Mouse (Mus musculus) ovary, adult 18-20 months (tissue): ENCODE data around the gene Rps10.
"Not testable (repeated sequence)": the region's sequence is repeated elsewhere in the genome, so short reads cannot be mapped to it uniquely, and the experiment has no call there.

Experiments used
- DNase-seq: peaks from one replicate; pipeline ENCODE4 v3.0.0; 2022; ENCODE audit warnings: low spot score, mixed read lengths

Gene Rps10

DNA sequence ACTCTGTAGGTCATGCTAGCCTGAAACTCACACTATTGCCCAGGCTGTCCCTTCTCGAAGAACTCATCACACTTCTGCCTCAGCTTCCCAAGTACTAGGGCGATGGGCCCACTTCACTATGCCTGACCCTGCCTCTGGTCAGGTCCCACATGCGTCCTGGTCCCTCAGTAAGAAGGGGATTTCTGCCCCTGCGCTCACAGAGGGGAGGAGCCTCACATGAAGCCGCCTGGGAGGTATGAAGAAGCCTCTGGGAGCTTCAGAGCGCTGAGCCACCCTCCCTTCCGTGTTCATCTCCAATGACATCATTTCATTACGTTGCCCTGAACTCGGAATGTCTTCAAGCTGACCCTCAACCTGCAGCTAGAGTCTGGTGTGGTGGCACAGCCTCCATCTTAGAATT is 7.3 kb upstream of the Rps10 start:
- DNase-seq, result no peak

GRCm38 (mm10) chr17:27643101-27643500 is 6.6 kb upstream of the Rps10 start:
- no peak for DNase-seq

DNA sequence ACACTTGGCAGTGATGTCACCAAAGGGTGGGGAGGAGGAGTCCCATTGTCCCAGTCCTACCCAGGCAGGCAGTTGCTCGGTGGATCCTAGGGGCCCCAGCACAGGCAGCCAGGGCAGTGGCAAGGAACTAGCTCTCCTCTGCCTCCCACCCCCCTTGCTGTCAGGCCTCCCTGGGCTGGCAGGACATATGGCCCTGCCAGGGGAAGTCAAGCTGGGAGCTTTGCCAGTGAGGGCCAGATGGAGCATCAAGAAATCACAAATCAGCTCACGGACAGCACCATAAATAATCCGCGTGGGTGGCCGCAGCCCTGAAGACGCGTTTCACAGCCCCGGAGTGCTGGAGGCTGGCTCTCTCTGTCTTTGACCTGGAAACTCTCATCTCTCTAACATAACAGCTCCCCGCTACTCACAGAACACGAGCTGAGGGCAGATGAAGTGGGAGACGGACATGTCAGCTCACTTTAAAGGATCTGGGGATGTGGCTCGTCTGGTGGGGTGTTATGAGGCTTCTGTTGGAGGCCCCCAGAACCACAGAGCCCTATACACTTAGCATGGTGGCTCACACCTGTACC is 6.1 kb upstream of the Rps10 start:
- DNase-seq, result no peak

- not testable (repeated sequence) for DNase-seq
These were observed 3.4 kb upstream of the Rps10 start for GRCm38 (mm10) chr17:27639851-27640250.

GRCm38 (mm10) chr17:27638921-27639332 is 2.5 kb upstream of the Rps10 start:
- no peak for DNase-seq

GRCm38 (mm10) chr17:27637333-27637732 is 864 bp upstream of the Rps10 start:
- no peak for DNase-seq

DNA sequence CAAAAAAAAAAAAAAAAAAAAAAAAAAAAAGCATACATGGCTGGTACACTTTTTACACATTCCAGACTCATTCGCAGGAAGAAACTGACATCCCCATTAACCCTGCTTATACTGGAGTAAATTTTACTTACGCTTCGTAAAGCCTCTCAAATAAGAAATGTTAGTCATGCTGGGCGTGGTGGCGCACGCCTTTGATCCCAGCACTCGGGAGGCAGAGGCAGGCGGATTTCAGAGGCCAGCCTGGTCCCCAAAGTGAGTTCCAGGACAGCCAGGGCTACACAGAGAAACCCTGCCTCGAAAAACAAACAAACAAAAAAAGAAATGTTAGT is 930 bp downstream of the Rps10 start:
- DNase-seq, result not testable (repeated sequence)

- peak; percentile 85 for DNase-seq
These were observed 1.4 kb downstream of the Rps10 start, which contains the start of gene RPS10-NUDT3 for GRCm38 (mm10) chr17:27634871-27635574. Gene RPS10-NUDT3 (minus strand): TSS chr17:27635222.

DNA sequence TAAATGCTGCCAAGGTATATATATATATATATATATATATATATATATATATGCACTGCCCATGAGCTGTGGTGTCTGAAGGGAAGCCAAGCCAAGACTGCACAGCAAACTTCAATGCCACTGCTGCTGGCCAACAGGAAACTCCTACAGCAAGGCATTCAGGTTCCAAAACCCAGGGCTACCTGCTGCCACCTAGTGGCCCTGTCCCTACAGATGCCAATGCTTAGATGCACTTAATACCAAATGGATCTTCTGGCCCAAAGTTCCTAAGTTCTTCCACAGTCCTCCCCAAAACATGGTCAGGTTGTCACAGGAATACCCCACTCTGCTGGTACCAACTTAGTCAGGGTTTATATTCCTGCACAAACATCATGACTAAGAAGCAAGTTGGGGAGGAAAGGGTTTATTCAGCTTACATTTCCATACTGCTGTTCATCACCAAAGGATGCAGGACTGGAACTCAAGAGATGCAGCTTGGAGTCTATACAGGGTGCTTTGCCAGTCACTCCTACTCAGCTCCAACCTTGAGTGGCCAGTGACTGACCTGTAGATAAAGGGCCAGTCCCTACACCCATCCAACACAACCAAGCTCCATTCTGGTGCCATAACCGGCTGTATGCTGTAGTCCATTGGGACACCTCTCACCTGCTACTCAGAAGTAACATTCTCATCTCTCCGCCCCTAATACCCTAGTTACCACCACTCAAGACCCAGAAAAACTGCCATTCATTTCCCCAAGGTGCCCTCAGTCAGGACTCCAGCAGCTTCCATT is 7.0 kb downstream of the Rps10 start:
- DNase-seq, result peak; percentile 61

DNA sequence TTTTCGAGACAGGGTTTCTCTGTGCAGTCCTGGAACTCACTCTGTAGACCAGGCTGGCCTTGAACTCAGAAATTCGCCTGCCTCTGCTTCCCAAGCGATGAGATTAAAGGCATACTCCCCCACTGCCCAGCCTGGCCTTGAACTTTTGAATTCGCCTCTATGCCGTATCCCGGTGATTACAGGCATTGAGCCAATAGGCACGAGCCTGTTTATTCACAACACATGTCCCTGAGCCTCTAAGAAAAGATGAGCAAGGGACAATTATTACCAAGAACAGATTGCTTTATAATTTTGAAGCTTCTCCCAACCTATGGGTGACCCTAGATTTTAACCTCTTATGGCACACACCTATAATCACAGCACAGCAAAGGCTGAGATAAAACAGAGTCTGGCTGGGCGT is 8.1 kb downstream of the Rps10 start:
- no peak for DNase-seq

DNA sequence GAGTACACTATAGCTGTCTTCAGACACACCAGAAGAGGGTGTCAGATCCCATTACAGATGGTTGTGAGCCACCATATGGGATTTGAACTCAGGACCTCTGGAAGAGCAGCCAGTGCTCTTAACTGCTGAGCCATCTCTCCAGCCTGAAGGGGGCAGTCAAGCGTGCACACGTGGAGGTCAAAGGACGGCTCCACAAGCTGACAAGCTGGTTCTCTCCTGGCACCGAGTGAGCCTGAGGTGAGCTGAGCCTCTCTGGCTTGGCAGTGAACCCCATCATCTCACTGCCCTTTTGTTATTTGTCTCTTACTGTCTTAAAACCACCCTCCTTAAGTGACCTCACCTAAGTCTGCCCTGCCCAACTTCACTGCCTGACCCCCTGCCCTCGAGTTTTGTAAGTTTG is 9.0 kb downstream of the Rps10 start:
- no peak for DNase-seq

GRCm38 (mm10) chr17:27626681-27627080 is 9.8 kb downstream of the Rps10 start:
- DNase-seq, result no peak

GRCm38 (mm10) chr17:27625455-27626251 is 10.8 kb downstream of the Rps10 start:
- DNase-seq, result no peak

DNA sequence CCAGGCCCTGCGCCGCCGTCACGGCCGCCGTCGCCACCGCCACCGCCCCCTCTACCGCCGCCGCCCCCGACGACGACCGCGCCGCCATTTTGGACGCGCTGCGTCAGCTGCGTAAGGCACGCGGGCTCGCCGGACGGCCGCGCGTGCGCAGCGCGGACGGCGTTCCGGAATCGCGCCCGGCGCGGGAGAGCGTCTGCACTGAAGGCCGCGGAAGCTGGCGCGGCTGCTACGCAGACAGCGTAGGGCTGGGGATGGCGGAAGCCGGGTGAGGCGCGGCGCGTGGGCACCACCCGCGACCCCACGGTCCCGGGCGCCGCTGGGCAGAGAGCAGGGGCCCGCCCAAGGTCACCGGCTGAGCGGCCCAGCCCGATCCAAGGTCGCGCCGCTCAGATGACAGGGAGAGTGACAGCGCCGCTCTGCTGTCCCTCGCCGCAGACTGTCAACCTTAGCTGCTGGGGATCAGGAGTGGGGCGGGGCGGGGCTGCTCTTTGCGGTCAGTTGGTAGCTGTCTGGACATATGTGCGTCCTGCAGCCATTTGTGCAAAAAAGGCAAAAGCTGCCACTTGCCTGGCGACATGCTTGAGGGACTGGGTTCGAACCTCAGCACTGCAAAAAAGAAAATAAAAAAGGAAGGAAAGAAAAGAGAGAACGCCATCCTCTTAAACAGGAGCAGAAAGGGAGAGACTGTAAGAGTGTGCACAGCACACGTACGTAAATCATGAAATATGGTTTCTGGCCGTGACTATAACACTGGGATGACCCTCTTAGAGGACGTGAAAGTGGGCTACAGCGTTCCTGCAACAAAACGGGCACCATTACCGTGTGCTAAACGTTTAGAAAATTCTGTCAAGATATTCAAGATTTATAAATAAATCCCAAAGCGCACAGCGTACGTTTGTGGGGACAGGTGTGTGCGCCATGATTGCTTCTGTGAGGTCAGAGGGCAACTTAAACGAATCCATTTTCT is 12.8 kb downstream of the Rps10 start, which contains the start of gene Nudt3:
TSS of gene Nudt3 (minus strand) at position 136 of the 967 bp plus-strand sequence.
- peak; percentile 81 for DNase-seq

- peak; percentile 19 for DNase-seq
These were observed 13.7 kb downstream of the Rps10 start for GRCm38 (mm10) chr17:27622611-27623359.

DNA sequence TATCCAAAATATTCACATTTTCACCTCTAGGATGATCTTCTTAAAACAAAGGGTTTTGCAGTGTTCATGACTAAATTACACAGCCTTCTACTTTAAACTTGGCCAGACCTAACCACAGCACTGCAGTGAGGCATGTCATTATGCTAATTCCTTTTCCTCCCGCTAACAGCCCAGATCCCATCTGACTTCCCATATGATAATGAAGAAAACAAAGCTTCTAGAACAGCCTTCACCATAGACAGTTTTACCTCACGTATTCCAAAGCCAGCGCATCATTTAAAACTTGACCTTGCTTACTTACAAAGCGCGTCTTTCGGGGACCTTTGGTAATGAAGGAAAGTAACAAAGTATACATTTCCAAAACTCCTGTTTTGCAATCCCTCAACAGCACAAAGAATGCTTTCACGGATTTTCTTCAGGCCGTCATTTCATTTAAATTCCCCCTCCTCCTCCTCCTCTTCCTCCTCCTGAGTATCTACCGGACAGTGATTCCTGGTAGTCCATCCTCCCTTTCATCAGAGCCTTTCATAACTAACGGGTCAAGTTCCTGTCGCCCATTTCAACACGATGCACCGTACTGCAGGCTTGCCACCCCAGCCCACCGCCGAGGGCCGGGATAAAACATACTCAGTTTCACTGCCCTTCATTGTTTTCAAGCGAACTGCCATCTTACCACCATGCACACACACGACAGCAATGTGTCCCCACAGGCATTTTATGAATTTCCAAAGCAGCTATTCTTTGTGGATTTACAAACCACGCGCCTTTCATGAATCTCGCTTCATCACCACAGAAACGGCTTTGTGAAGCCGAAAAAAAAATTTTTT is 14.6 kb downstream of the Rps10 start:
- no peak for DNase-seq

GRCm38 (mm10) chr17:27621161-27621560 is 15.3 kb downstream of the Rps10 start:
- no peak for DNase-seq

DNA sequence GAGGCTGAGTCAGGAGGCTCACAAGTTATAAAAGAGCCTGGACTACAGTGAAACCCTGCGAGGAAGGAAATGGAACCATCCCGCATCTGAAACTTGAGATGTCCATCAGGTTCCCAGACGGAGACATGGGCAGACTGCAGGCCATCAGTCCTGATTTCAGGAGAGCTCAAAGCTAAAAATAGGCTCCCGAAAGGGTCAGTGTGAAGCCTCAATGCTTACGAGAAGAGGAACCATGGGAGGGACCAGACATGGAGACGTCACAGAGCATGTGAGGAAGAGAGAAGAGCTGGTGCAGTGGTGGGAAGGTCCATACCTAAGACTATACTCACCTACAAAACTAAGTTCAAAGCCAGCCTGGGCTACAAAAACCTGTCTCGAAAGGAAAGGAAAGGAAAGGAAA is 21.1 kb downstream of the Rps10 start:
- DNase-seq, result no peak

DNA sequence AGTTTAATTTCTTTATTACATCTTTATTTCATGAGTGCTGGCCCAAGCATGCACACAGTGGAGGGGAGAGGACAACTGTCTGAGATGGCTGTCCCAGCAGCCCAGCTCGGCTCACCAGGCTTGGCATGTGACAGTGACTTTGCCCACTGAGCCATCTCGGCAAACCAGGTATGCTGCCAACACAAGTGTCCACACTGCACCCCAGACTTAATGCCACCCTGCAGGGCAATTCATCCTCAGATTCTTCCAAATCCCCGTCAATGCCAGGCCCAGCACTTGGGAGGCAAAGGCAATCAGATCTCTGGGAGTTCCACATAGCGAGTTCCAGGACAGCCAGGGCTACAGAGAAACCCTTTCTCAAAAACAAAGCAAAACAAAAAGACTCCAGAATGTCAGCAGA is 23.5 kb downstream of the Rps10 start:
- DNase-seq, result no peak
